Mouse (Mus musculus): Measurements from ENCODE around the gene Psd. TPM values are rescaled to one million over a fixed set of nuclear protein-coding genes. Genes with fewer than 3 reads are reported as not detected.

Psd gene
- polyA plus RNA-seq, 1 experiment from 2014 or later = 99.1 TPM

- peaks cover 25% of the 10 kb centered on the region for H3K4me1 ChIP-seq (ENCODE audit: control insufficient read depth, insufficient read depth, low read depth, low read length)
- ATAC-seq = no peak
- peaks cover 27% of the 10 kb centered on the region for H3K27me3 ChIP-seq (replicated peaks; ENCODE audit: control insufficient read depth, insufficient read depth, low read length)
- WGBS = 89% methylated on average over 18 of the region's 21 CpGs
- no peak overlapping the region for H3K9ac ChIP-seq (ENCODE audit: low read depth, low read length)
- no peaks in the 10 kb centered on the region for H3K9me3 ChIP-seq (ENCODE audit: control insufficient read depth, low read length)
- H3K36me3 ChIP-seq (ENCODE audit: control insufficient read depth, insufficient read depth, low read length) = peaks cover 22% of the 10 kb centered on the region
- no peak overlapping the region for H3K27ac ChIP-seq (ENCODE audit: low read depth, low read length)
- no peak overlapping the region for H3K4me3 ChIP-seq (ENCODE audit: low read length)
- no peak overlapping the region for H3K4me2 ChIP-seq (ENCODE audit: low read length)
Measured at GRCm38 (mm10) chr19:46312566-46312965, 14.4 kb downstream of the Psd start.

- H3K27ac ChIP-seq (ENCODE audit: low read depth, low read length) = no peak overlapping the region
- H3K9ac ChIP-seq (ENCODE audit: low read depth, low read length) = no peak overlapping the region
- H3K4me3 ChIP-seq (ENCODE audit: low read length) = no peak overlapping the region
- peaks cover 26% of the 10 kb centered on the region for H3K27me3 ChIP-seq (replicated peaks; ENCODE audit: control insufficient read depth, insufficient read depth, low read length)
- no peak for ATAC-seq
- peaks cover 22% of the 10 kb centered on the region for H3K36me3 ChIP-seq (ENCODE audit: control insufficient read depth, insufficient read depth, low read length)
- WGBS = 89% methylated on average over 9 of the region's 9 CpGs
- peaks cover 13% of the 10 kb centered on the region for H3K4me1 ChIP-seq (ENCODE audit: control insufficient read depth, insufficient read depth, low read depth, low read length)
- H3K4me2 ChIP-seq (ENCODE audit: low read length) = no peak overlapping the region
- H3K9me3 ChIP-seq (ENCODE audit: control insufficient read depth, low read length) = no peaks in the 10 kb centered on the region
Measured at GRCm38 (mm10) chr19:46311341-46311740, 15.6 kb downstream of the Psd start.

- ATAC-seq = no peak
- H3K4me1 ChIP-seq (ENCODE audit: control insufficient read depth, insufficient read depth, low read depth, low read length) = peaks cover 7% of the 10 kb centered on the region; the same call in 1 of the 2 replicates
- H3K9me3 ChIP-seq (ENCODE audit: control insufficient read depth, low read length) = no peaks in the 10 kb centered on the region
- no peak overlapping the region for H3K9ac ChIP-seq (ENCODE audit: low read depth, low read length)
- H3K4me2 ChIP-seq (ENCODE audit: low read length) = no peak overlapping the region
- H3K27ac ChIP-seq (ENCODE audit: low read depth, low read length) = no peak overlapping the region
- no peak overlapping the region for H3K4me3 ChIP-seq (ENCODE audit: low read length)
- H3K36me3 ChIP-seq (ENCODE audit: control insufficient read depth, insufficient read depth, low read length) = peaks cover 22% of the 10 kb centered on the region
- H3K27me3 ChIP-seq (replicated peaks; ENCODE audit: control insufficient read depth, insufficient read depth, low read length) = peaks cover 23% of the 10 kb centered on the region
- WGBS = 91% methylated on average over 12 of the region's 12 CpGs
Measured at GRCm38 (mm10) chr19:46310312-46310865, 16.6 kb downstream of the Psd start.

GRCm38 (mm10) chr19:46309651-46310305, 17.2 kb downstream of the Psd start:
- Histone ChIP-seq H3K27ac (ENCODE audit: low read depth, low read length) (no peak overlapping the region), H3K4me3 (ENCODE audit: low read length) (no peak overlapping the region), H3K27me3 (replicated peaks; ENCODE audit: control insufficient read depth, insufficient read depth, low read length) (peaks cover 20% of the 10 kb centered on the region), H3K4me2 (ENCODE audit: low read length) (no peak overlapping the region; the same call in 1 of the 2 replicates), H3K9ac (ENCODE audit: low read depth, low read length) (no peak overlapping the region), H3K9me3 (ENCODE audit: control insufficient read depth, low read length) (no peaks in the 10 kb centered on the region), H3K4me1 (ENCODE audit: control insufficient read depth, insufficient read depth, low read depth, low read length) (peaks cover 8% of the 10 kb centered on the region), H3K36me3 (ENCODE audit: control insufficient read depth, insufficient read depth, low read length) (peaks cover 22% of the 10 kb centered on the region)
- no peak for ATAC-seq
- 81% methylated on average over 21 of the region's 21 CpGs for WGBS

- ATAC-seq = peak; percentile 61
- Histone ChIP-seq H3K36me3 (ENCODE audit: control insufficient read depth, insufficient read depth, low read length) (peaks cover 18% of the 10 kb centered on the region), H3K4me1 (ENCODE audit: control insufficient read depth, insufficient read depth, low read depth, low read length) (peaks cover 14% of the 10 kb centered on the region), H3K9ac (ENCODE audit: low read depth, low read length) (peak overlapping the region; percentile 75), H3K9me3 (ENCODE audit: control insufficient read depth, low read length) (no peaks in the 10 kb centered on the region), H3K27ac (ENCODE audit: low read depth, low read length) (no peak overlapping the region), H3K27me3 (replicated peaks; ENCODE audit: control insufficient read depth, insufficient read depth, low read length) (peaks cover 14% of the 10 kb centered on the region), H3K4me3 (ENCODE audit: low read length) (peak overlapping the region; percentile 52), H3K4me2 (ENCODE audit: low read length) (peak overlapping the region; percentile 95)
- WGBS = 2% methylated on average over 47 of the region's 47 CpGs
Measured at GRCm38 (mm10) chr19:46308706-46309435, 18.1 kb downstream of the Psd start.

GRCm38 (mm10) chr19:46308303-46308702, 18.7 kb downstream of the Psd start:
- ATAC-seq = no peak
- Histone ChIP-seq H3K9ac (ENCODE audit: low read depth, low read length) (no peak overlapping the region), H3K4me1 (ENCODE audit: control insufficient read depth, insufficient read depth, low read depth, low read length) (peaks cover 14% of the 10 kb centered on the region), H3K4me2 (ENCODE audit: low read length) (peak overlapping the region; percentile 95), H3K9me3 (ENCODE audit: control insufficient read depth, low read length) (no peaks in the 10 kb centered on the region), H3K36me3 (ENCODE audit: control insufficient read depth, insufficient read depth, low read length) (peaks cover 18% of the 10 kb centered on the region), H3K27ac (ENCODE audit: low read depth, low read length) (no peak overlapping the region), H3K4me3 (ENCODE audit: low read length) (peak overlapping the region; percentile 52), H3K27me3 (replicated peaks; ENCODE audit: control insufficient read depth, insufficient read depth, low read length) (peaks cover 14% of the 10 kb centered on the region)
- 61% methylated on average over 16 of the region's 16 CpGs for WGBS

GRCm38 (mm10) chr19:46307781-46308180, 19.2 kb downstream of the Psd start:
- WGBS = 81% methylated on average over 16 of the region's 16 CpGs
- Histone ChIP-seq H3K27me3 (replicated peaks; ENCODE audit: control insufficient read depth, insufficient read depth, low read length) (peaks cover 12% of the 10 kb centered on the region), H3K27ac (ENCODE audit: low read depth, low read length) (no peak overlapping the region), H3K4me1 (ENCODE audit: control insufficient read depth, insufficient read depth, low read depth, low read length) (peaks cover 14% of the 10 kb centered on the region), H3K4me3 (ENCODE audit: low read length) (no peak overlapping the region), H3K4me2 (ENCODE audit: low read length) (no peak overlapping the region), H3K9me3 (ENCODE audit: control insufficient read depth, low read length) (no peaks in the 10 kb centered on the region), H3K9ac (ENCODE audit: low read depth, low read length) (no peak overlapping the region), H3K36me3 (ENCODE audit: control insufficient read depth, insufficient read depth, low read length) (peaks cover 13% of the 10 kb centered on the region)
- no peak for ATAC-seq

GRCm38 (mm10) chr19:46306751-46307289, 20.1 kb downstream of the Psd start:
- 87% methylated on average over 9 of the region's 9 CpGs for WGBS

GRCm38 (mm10) chr19:46306268-46306610, 20.7 kb downstream of the Psd start:
- ATAC-seq = no peak
- Histone ChIP-seq H3K27ac (ENCODE audit: low read depth, low read length) (no peak overlapping the region), H3K9me3 (ENCODE audit: control insufficient read depth, low read length) (no peaks in the 10 kb centered on the region), H3K4me2 (ENCODE audit: low read length) (peak overlapping the region; percentile 96), H3K27me3 (replicated peaks; ENCODE audit: control insufficient read depth, insufficient read depth, low read length) (peaks cover 14% of the 10 kb centered on the region), H3K4me1 (ENCODE audit: control insufficient read depth, insufficient read depth, low read depth, low read length) (peaks cover 14% of the 10 kb centered on the region), H3K36me3 (ENCODE audit: control insufficient read depth, insufficient read depth, low read length) (peaks cover 2% of the 10 kb centered on the region; the same call in 1 of the 2 replicates), H3K4me3 (ENCODE audit: low read length) (no peak overlapping the region), H3K9ac (ENCODE audit: low read depth, low read length) (peak overlapping the region; percentile 64; the same call in 1 of the 2 replicates)
- WGBS = 55% methylated on average over 5 of the region's 5 CpGs

More at GRCm38 (mm10) chr19:46306751-46307289, 20.1 kb downstream of the Psd start:
- ATAC-seq = no peak
- H3K27me3 ChIP-seq (replicated peaks; ENCODE audit: control insufficient read depth, insufficient read depth, low read length) = peaks cover 14% of the 10 kb centered on the region
- no peaks in the 10 kb centered on the region for H3K9me3 ChIP-seq (ENCODE audit: control insufficient read depth, low read length)
- no peak overlapping the region for H3K4me2 ChIP-seq (ENCODE audit: low read length)
- H3K27ac ChIP-seq (ENCODE audit: low read depth, low read length) = no peak overlapping the region
- no peak overlapping the region for H3K9ac ChIP-seq (ENCODE audit: low read depth, low read length)
- no peak overlapping the region for H3K4me3 ChIP-seq (ENCODE audit: low read length)
- peaks cover 14% of the 10 kb centered on the region for H3K4me1 ChIP-seq (ENCODE audit: control insufficient read depth, insufficient read depth, low read depth, low read length)
- H3K36me3 ChIP-seq (ENCODE audit: control insufficient read depth, insufficient read depth, low read length) = peaks cover 6% of the 10 kb centered on the region; the same call in 1 of the 2 replicates
